Mouse (Mus musculus) mature B cell (primary cell): ENCODE data around the gene Carmil2.

Experiments used
- in situ Hi-C: fragments of 300-500 bp; cut with MboI; formaldehyde crosslinking; loops from 2 replicates; pipeline ENCODE4 v1.14.3; 2019

Carmil2 gene

DNA sequence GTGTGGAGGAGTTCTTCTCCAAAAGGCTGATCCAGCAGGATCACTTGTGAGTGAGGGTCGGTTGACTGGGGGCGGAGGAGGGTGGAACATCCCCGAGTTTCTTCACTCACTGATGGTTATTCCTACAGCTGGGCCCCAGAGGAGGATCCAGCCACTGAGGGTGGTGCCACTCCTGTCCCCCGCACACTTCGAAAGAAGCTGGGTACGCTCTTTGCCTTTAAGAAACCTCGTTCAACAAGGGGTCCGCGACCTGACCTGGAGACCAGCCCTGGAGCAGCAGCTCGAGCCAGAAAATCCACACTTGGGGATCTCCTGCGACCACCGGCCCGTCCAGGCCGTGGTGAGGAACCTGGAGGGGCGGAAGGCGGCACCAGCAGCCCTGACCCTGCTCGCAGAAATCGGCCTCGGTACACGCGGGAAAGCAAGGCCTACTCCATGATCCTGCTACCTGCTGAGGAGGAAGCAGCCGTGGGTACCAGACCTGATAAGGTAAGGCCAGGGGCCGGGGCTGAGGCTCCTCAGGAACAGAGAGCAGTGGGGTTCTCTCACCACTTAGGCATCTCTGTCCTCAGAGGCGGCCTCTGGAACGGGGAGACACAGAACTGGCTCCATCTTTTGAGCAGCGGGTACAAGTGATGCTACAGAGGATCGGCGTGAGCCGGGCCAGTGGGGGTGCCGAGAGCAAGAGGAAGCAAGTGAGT, 9.2 kb downstream of the Carmil2 start:
- in situ Hi-C loops: no loop called here

DNA sequence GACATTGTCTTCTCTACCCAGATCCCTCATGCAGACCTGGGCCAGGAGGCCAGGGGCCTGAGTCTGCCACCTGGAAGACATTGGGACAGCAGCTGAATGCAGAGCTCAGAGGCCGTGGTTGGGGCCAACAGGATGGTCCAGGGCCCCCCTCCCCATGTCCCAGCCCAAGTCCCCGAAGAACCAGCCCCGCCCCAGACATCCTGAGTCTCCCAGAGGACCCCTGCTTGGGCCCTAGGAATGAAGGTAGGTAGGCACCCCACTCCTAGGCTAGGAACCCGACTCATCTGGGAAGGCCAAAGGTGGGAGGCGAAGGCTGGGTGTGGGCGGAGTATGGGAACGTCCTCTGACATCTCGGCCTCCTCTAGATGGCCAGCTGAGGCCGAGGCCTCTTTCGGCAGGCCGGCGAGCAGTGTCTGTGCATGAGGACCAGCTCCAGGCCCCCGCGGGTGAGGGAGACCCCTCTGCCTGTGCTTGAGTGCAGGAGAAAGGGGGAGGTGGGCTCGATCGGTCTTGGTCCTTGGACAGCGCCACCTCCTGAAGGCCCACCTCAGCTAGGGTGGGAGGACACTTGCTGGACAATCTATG, 11.2 kb downstream of the Carmil2 start:
- in situ Hi-C loops: no loop called here

- in situ Hi-C loops: no loop called here
These were observed 12.7 kb downstream of the Carmil2 start for GRCm38 (mm10) chr8:105698734-105699133.

- in situ Hi-C loops: loop anchor here (25.0 kb wide), 1 partner anchor 238 kb away; the partner anchor contains the start of genes Ctrl, Lcat and Psmb10
These were observed 13.6 kb downstream of the Carmil2 start for GRCm38 (mm10) chr8:105699488-105700215.

DNA sequence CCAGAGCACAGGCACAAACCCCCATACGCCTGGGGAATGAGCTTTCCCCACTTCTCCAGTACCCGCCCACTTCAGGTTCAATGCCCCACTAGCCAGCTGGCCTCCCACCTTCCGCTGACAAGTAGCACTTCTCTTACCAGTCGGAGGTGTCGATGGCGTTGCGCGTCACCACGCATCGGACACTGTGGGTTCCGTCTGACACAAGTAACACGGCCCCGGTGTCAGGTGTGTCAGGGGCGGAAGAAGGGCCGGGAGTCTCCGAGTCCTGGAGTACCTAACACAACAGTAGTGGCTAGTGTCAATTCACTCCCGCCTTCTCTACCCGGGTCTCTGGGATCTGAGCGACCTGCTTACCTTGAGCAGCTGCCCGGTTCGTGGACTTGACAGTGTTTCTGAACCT, 14.5 kb downstream of the Carmil2 start:
- in situ Hi-C loops: loop anchor here (25.0 kb wide), 1 partner anchor 237 kb away; the partner anchor contains the start of genes Ctrl, Lcat and Psmb10

- in situ Hi-C loops: loop anchor here (25.0 kb wide), 1 partner anchor 236 kb away; the partner anchor contains the start of genes Ctrl, Lcat and Psmb10
These were observed 15.1 kb downstream of the Carmil2 start, which contains the start of the genes Acd and Pard6a for GRCm38 (mm10) chr8:105700966-105701824. Gene Acd (minus strand): TSS chr8:105701102. Gene Pard6a (plus strand): TSS chr8:105701148.

DNA sequence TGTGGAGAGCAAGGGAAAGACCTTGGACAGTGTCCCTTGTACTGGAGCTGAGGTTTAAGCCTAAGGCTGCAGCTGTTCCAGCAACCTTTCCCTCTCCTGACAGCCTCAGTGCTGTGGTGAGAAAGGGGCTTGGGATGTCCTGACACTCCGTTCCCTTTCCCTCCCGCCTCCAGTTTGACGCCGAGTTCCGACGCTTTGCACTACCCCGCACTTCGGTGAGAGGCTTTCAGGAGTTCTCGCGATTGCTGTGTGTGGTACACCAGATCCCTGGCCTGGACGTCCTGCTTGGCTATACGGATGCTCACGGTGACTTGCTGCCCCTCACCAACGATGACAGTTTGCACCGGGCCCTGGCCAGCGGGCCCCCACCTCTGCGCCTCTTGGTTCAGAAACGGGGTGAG, 15.9 kb downstream of the Carmil2 start:
- in situ Hi-C loops: loop anchor here (25.0 kb wide), 1 partner anchor 235 kb away; the partner anchor contains the start of genes Ctrl, Lcat and Psmb10

DNA sequence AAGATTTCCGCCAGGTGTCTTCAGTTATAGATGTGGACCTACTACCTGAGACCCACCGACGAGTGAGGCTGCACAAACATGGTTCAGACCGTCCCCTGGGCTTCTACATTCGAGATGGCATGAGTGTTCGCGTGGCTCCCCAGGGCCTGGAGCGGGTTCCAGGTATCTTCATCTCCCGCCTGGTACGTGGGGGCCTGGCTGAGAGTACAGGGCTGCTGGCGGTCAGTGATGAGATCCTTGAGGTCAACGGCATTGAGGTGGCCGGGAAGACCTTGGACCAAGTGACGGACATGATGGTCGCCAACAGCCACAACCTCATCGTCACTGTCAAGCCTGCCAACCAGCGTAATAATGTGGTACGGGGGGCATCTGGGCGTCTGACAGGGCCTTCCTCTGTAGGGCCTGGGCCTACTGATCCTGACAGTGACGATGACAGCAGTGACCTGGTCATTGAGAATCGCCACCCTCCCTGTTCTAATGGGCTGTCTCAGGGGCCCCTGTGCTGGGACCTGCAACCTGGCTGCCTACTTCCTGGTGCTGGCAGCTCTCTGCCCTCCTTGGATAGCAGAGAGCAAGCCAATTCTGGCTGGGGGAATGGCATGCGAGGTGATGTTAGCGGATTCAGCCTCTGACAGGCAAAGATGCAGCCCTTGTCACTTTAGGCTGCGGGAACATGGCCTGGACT, 16.8 kb downstream of the Carmil2 start:
- in situ Hi-C loops: loop anchor here (25.0 kb wide), 1 partner anchor 234 kb away; the partner anchor contains the start of genes Ctrl, Lcat and Psmb10

DNA sequence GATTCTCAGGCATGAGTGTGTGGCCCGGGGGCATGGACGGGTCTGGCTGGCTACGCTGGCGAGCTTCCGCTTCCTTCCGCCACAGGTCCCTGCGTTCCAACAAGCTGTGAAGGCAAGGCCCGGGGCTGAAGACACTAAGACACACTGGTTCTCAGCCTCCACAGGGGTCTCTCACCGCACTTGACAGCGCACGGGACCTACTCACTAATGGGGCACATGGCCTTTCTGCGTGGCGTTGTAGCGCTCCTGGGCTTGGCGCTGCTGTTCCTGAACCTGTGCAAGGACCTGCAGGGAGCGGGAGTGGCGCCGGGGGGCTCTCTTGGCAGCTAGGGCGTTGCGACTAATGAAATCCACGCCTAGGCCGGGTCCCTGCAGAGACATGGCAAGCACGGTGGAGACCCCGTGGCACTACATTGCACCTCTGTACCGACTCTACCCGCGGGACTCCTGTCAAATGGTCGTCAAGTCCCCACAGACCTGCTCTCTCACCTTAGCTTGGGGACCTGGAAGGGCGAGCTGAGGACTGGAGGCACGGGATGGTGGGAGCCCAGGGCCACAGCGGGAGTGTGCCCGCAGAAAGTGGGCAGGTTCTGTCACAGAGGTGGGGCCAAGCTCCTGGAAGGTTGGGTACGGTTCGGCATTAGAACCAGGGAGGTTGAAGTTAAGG, 18.2 kb downstream of the Carmil2 start:
- in situ Hi-C loops: loop anchor here (25.0 kb wide), 1 partner anchor 233 kb away; the partner anchor contains the start of genes Ctrl, Lcat and Psmb10

GRCm38 (mm10) chr8:105704955-105705354, 18.9 kb downstream of the Carmil2 start:
- in situ Hi-C loops: loop anchor here (25.0 kb wide), 1 partner anchor 232 kb away; the partner anchor contains the start of genes Ctrl, Lcat and Psmb10

GRCm38 (mm10) chr8:105706426-105706825, 20.4 kb downstream of the Carmil2 start:
- in situ Hi-C loops: loop anchor here (25.0 kb wide), 1 partner anchor 231 kb away; the partner anchor contains the start of genes Ctrl, Lcat and Psmb10

- in situ Hi-C loops: loop anchor here (25.0 kb wide), 1 partner anchor 230 kb away; the partner anchor contains the start of genes Ctrl, Lcat and Psmb10
These were observed 21.7 kb downstream of the Carmil2 start, which contains the start of the genes 4933405L10Rik and Enkd1 for GRCm38 (mm10) chr8:105707498-105708403. Gene 4933405L10Rik (plus strand): TSS chr8:105707655. Gene Enkd1 (minus strand): TSS chr8:105708210.

DNA sequence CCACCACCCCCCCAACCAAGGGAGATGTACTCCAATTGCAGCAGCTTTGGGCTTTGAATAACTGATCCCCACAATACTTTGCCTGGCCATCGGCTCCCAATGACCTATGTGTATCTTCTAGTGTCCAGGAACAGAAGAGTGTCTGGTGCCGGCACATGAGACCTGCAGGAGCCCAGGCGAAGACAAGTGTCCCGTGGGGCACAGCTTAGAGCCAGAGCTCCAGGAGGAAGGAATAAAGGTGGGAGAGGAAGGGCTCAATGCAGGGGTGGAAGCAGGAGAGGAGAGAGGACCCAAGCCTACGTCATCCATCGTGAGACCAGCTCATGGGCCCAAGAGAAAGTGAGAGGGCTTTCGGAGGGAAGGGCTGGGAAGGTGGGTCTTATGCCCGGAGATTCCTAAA, 22.6 kb downstream of the Carmil2 start:
- in situ Hi-C loops: loop anchor here (25.0 kb wide), 1 partner anchor 229 kb away; the partner anchor contains the start of genes Ctrl, Lcat and Psmb10

DNA sequence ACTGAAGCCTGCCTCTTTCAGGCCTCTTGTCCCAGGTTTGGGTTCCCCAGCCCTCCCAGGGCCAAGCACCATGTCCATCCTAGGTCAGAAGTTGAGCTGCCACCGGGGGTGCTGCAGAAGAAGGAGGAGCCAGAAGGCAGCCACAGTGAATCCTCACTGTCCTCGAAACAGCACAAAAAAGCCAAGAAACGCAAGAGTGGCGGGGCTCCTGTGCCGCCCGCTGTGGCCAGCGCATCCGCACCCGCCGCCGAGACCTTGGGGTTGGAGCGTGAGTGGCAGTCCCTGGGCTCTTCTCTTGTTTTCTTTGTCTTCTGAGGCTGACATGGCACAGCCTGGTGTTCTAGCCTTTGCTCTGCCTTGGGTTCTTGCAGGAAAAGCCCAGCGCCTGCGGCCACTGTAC, 23.2 kb downstream of the Carmil2 start:
- in situ Hi-C loops: loop anchor here (25.0 kb wide), 1 partner anchor 228 kb away; the partner anchor contains the start of genes Ctrl, Lcat and Psmb10

DNA sequence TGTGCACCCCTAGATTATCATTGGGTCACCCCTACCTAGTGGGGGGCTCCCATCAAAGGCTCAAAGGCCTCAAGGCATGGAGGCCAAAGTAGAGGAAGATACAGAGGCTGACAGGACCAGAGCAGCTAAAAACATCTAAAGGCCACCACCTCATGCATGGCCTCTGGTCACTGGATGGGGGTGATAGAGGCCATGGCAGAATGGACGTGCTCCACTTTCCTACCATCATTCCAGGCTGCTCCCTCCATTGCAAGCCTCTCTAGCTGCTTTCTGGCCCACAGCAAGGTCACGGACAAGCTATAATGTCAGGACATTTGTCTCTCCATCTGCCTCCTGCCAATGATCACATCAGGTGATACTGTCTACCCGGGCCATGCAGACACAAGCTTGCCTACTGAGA, 26.2 kb downstream of the Carmil2 start:
- in situ Hi-C loops: loop anchor here (25.0 kb wide), 1 partner anchor 225 kb away; the partner anchor contains the start of genes Ctrl, Lcat and Psmb10

DNA sequence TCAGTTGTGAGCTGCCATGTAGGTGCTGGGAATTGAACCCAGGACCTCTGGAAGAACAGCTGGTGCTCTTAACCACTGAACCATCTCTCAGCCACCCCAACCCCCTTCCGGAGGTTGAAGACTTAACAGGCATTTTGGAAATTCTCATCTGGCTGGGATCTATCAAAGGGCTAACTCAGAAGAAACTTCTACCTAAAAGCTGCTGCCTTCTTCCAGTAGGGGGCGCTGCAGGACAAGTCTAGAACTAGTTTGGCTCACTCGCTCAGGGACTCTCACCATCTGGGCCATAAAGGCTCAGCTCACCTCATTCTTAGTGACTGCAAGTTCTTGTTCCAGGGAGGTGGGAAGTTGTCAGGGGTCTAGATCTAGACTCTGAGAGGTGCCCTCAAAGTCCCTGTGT, 28.1 kb downstream of the Carmil2 start:
- in situ Hi-C loops: loop anchor here (25.0 kb wide), 1 partner anchor 223 kb away; the partner anchor contains the start of genes Ctrl, Lcat and Psmb10

- in situ Hi-C loops: loop anchor here (25.0 kb wide), 1 partner anchor 222 kb away; the partner anchor contains the start of genes Ctrl, Lcat and Psmb10
These were observed 29.0 kb downstream of the Carmil2 start for GRCm38 (mm10) chr8:105715042-105715441.
